Mouse (Mus musculus) thymus, postnatal 4 days (tissue): ENCODE measurements around the gene Fam184a.
"Not testable (repeated sequence)": the region's sequence is repeated elsewhere in the genome, so short reads cannot be mapped to it uniquely, and the experiment has no call there.

Experiments
- DNase-seq: peaks from one replicate; pipeline ENCODE4 v3.0.0; 2021

Fam184a gene

GRCm38 (mm10) chr10:53688952-53689584, 61.9 kb downstream of the Fam184a start:
- DNase-seq = no peak

- no peak for DNase-seq
These were observed 62.4 kb downstream of the Fam184a start for GRCm38 (mm10) chr10:53688533-53688932.

GRCm38 (mm10) chr10:53687888-53688287, 63.0 kb downstream of the Fam184a start:
- DNase-seq = no peak

- DNase-seq = no peak
These were observed 65.1 kb downstream of the Fam184a start for GRCm38 (mm10) chr10:53685806-53686205.

GRCm38 (mm10) chr10:53683226-53683625, 67.7 kb downstream of the Fam184a start:
- no peak for DNase-seq

GRCm38 (mm10) chr10:53679690-53680557, 71.0 kb downstream of the Fam184a start:
- DNase-seq = no peak

GRCm38 (mm10) chr10:53661788-53662187, 89.1 kb downstream of the Fam184a start:
- no peak for DNase-seq

GRCm38 (mm10) chr10:53654239-53654638, 96.7 kb downstream of the Fam184a start:
- DNase-seq = peak; percentile 15

GRCm38 (mm10) chr10:53650683-53651082, 100.2 kb downstream of the Fam184a start:
- DNase-seq = no peak

- DNase-seq = peak; percentile 14
These were observed 109.4 kb downstream of the Fam184a start for GRCm38 (mm10) chr10:53641507-53641906.

GRCm38 (mm10) chr10:53635246-53635971, 115.5 kb downstream of the Fam184a start:
- DNase-seq = no peak

- no peak for DNase-seq
These were observed 116.8 kb downstream of the Fam184a start for GRCm38 (mm10) chr10:53634160-53634559.

- not testable (repeated sequence) for DNase-seq
These were observed 120.6 kb downstream of the Fam184a start, which contains the start of gene Mcm9 for GRCm38 (mm10) chr10:53630339-53630738. Gene Mcm9, minus strand, starts transcription at chr10:53630439.

GRCm38 (mm10) chr10:53629918-53630250, 121.0 kb downstream of the Fam184a start:
- peak; percentile 97 for DNase-seq

GRCm38 (mm10) chr10:53629247-53629917, 121.5 kb downstream of the Fam184a start:
- peak; percentile 99 for DNase-seq

GRCm38 (mm10) chr10:53615850-53616616, 134.9 kb downstream of the Fam184a start:
- DNase-seq = no peak

- no peak for DNase-seq
These were observed 137.0 kb downstream of the Fam184a start for GRCm38 (mm10) chr10:53613955-53614354.

GRCm38 (mm10) chr10:53612172-53612571, 138.8 kb downstream of the Fam184a start:
- DNase-seq = no peak

GRCm38 (mm10) chr10:53608274-53608673, 142.6 kb downstream of the Fam184a start:
- no peak for DNase-seq

- DNase-seq = no peak
These were observed 145.6 kb downstream of the Fam184a start for GRCm38 (mm10) chr10:53605328-53605727.

- no peak for DNase-seq
These were observed 152.1 kb downstream of the Fam184a start for GRCm38 (mm10) chr10:53598821-53599220.
